Mouse (Mus musculus): ENCODE measurements at regions not wholly inside any gene's neighbourhood (a gene's known extent, or its start where the extent isn't known, plus 50 kb on each side); places are given as distances from the start of the nearest gene placed in this dataset.

GRCm38 (mm10) chr16:42681196-42681595 lies 194.5 kb upstream of the Zbtb20 start:
- no peak for DNase-seq (ENCODE audit: low read depth, low spot score)

GRCm38 (mm10) chr16:42677211-42677610 lies 198.5 kb upstream of the Zbtb20 start:
- DNase-seq (ENCODE audit: low read depth, low spot score) = no peak

GRCm38 (mm10) chr16:42676406-42677075 lies 199.1 kb upstream of the Zbtb20 start:
- no peak for DNase-seq (ENCODE audit: low read depth, low spot score)

GRCm38 (mm10) chr16:42675031-42675430 lies 200.7 kb upstream of the Zbtb20 start:
- no peak for DNase-seq (ENCODE audit: low read depth, low spot score)

- no peak for DNase-seq (ENCODE audit: low read depth, low spot score)
Measured at GRCm38 (mm10) chr16:42666601-42667000, 209.1 kb upstream of the Zbtb20 start.

- DNase-seq (ENCODE audit: low read depth, low spot score) = no peak
Measured at GRCm38 (mm10) chr16:42651904-42652732, 223.6 kb upstream of the Zbtb20 start.

- DNase-seq (ENCODE audit: low read depth, low spot score) = no peak
Measured at GRCm38 (mm10) chr16:42649767-42650166, 225.9 kb upstream of the Zbtb20 start.

- no peak for DNase-seq (ENCODE audit: low read depth, low spot score)
Measured at GRCm38 (mm10) chr16:42648531-42649142, 227.0 kb upstream of the Zbtb20 start.

- no peak for DNase-seq (ENCODE audit: low read depth, low spot score)
Measured at GRCm38 (mm10) chr16:42647762-42648161, 227.9 kb upstream of the Zbtb20 start.

- DNase-seq (ENCODE audit: low read depth, low spot score) = no peak
Measured at GRCm38 (mm10) chr16:42635766-42636165, 239.9 kb upstream of the Zbtb20 start.

- DNase-seq (ENCODE audit: low read depth, low spot score) = no peak
Measured at GRCm38 (mm10) chr16:42627675-42628074, 248.0 kb upstream of the Zbtb20 start.

- DNase-seq (ENCODE audit: low read depth, low spot score) = no peak
Measured at GRCm38 (mm10) chr16:42615920-42616319, 259.8 kb upstream of the Zbtb20 start.

- no peak for DNase-seq (ENCODE audit: low read depth, low spot score)
Measured at GRCm38 (mm10) chr16:42612011-42612410, 263.7 kb upstream of the Zbtb20 start.

GRCm38 (mm10) chr16:42608336-42608735 lies 267.3 kb upstream of the Zbtb20 start:
- DNase-seq (ENCODE audit: low read depth, low spot score) = no peak

- DNase-seq (ENCODE audit: low read depth, low spot score) = no peak
Measured at GRCm38 (mm10) chr16:42592321-42592720, 251.9 kb upstream of the Gap43 start.

GRCm38 (mm10) chr16:42591530-42591929 lies 251.1 kb upstream of the Gap43 start:
- DNase-seq (ENCODE audit: low read depth, low spot score) = no peak

- no peak for DNase-seq (ENCODE audit: low read depth, low spot score)
Measured at GRCm38 (mm10) chr16:42586196-42586595, 245.7 kb upstream of the Gap43 start.

GRCm38 (mm10) chr16:42575517-42575946 lies 235.1 kb upstream of the Gap43 start:
- DNase-seq (ENCODE audit: low read depth, low spot score) = no peak

GRCm38 (mm10) chr16:42574978-42575377 lies 234.5 kb upstream of the Gap43 start:
- DNase-seq (ENCODE audit: low read depth, low spot score) = no peak

GRCm38 (mm10) chr16:42570246-42570996 lies 230.0 kb upstream of the Gap43 start:
- DNase-seq (ENCODE audit: low read depth, low spot score) = no peak

- DNase-seq (ENCODE audit: low read depth, low spot score) = no peak
Measured at GRCm38 (mm10) chr16:42569335-42569734, 228.9 kb upstream of the Gap43 start.

- DNase-seq (ENCODE audit: low read depth, low spot score) = no peak
Measured at GRCm38 (mm10) chr16:42549591-42549990, 209.1 kb upstream of the Gap43 start.

All from retina, adult 2 months (tissue).